Mouse (Mus musculus): ENCODE results near the gene Nr1h2. TPM values are rescaled to one million over a fixed set of nuclear protein-coding genes. Genes with fewer than 3 reads are reported as not detected.

The Nr1h2 gene
- polyA plus RNA-seq, 1 experiment from 2014 or later: 60.8 TPM

DNA sequence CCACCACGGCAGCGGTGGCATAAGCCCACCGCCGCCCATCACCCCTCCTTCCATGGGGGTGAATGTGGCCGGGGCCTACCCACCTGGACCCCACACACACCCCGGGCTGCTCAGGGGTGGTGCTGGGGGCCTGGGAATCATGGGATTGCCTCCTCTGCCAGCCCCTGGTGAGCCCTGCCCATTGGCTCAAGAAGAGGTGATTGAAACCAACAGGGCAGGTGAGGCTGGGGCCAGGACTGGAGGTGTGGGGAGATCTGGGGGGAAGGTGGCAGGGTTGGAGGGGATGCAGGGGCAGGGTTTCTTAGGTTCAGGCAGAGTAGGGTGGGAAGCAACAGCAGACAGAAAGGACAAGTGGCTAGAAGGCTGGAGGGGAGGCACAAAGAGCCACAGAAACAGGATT, 42.3 kb upstream of the Nr1h2 start:
- Histone ChIP-seq H3K36me3 (ENCODE audit: control insufficient read depth, insufficient read depth, low read length) (no peaks in the 10 kb centered on the region), H3K9ac (ENCODE audit: low read depth, low read length) (no peak overlapping the region), H3K9me3 (ENCODE audit: control insufficient read depth, low read length) (no peaks in the 10 kb centered on the region), H3K4me1 (ENCODE audit: control insufficient read depth, insufficient read depth, low read length) (peaks cover 16% of the 10 kb centered on the region), H3K27me3 (replicated peaks; ENCODE audit: control insufficient read depth, insufficient read depth, low read length) (peaks cover 28% of the 10 kb centered on the region), H3K4me3 (ENCODE audit: low read depth, low read length) (no peak overlapping the region), H3K4me2 (ENCODE audit: low read depth, low read length) (no peak overlapping the region), H3K27ac (replicated peaks; ENCODE audit: low read depth, low read length) (no peak overlapping the region)
- 95% methylated on average over 6 of the region's 6 CpGs for WGBS
- ATAC-seq (ENCODE audit: low read depth) (no peak), DNase-seq (ENCODE audit: low spot score) (no peak)

DNA sequence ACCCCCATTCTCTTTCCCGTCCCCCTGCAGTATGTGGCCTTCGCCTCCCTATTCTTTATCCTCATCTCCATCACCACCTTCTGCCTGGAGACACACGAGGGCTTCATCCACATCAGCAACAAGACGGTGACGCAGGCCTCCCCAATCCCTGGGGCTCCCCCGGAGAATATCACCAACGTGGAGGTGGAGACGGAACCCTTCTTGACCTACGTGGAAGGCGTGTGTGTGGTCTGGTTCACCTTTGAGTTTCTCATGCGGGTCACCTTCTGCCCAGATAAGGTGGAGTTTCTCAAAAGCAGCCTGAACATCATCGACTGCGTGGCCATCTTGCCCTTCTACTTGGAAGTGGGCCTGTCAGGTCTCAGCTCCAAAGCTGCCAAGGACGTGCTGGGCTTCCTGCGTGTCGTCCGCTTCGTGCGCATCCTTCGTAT, 41.4 kb upstream of the Nr1h2 start:
- H3K27ac ChIP-seq (replicated peaks; ENCODE audit: low read depth, low read length): no peak overlapping the region
- H3K36me3 ChIP-seq (ENCODE audit: control insufficient read depth, insufficient read depth, low read length): no peaks in the 10 kb centered on the region
- H3K9me3 ChIP-seq (ENCODE audit: control insufficient read depth, low read length): no peaks in the 10 kb centered on the region
- no peak overlapping the region for H3K4me3 ChIP-seq (ENCODE audit: low read depth, low read length)
- H3K9ac ChIP-seq (ENCODE audit: low read depth, low read length): no peak overlapping the region
- peaks cover 16% of the 10 kb centered on the region for H3K4me1 ChIP-seq (ENCODE audit: control insufficient read depth, insufficient read depth, low read length)
- ATAC-seq (ENCODE audit: low read depth): no peak
- peaks cover 31% of the 10 kb centered on the region for H3K27me3 ChIP-seq (replicated peaks; ENCODE audit: control insufficient read depth, insufficient read depth, low read length)
- WGBS: 92% methylated on average over 20 of the region's 20 CpGs
- no peak overlapping the region for H3K4me2 ChIP-seq (ENCODE audit: low read depth, low read length)
- DNase-seq (ENCODE audit: low spot score): no peak

DNA sequence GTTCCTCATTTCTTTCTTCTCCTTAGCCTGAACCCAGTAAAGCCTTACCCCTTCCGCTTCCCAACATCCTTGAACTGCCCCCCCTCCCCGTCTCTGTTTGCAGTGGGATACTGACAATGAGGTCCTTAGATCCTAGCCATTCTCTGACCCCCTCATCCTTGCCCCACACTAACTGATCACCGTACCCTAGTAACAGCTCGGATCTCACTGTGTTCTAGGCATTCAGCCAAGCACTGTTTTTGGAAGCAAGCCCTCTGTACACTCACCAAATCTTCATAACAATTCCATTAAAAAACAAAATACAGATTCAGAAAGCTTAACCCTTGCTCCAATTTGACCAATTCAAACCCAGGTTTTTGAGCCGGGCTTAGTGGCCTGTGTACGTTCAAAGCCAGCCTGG, 40.5 kb upstream of the Nr1h2 start:
- DNase-seq (ENCODE audit: low spot score): no peak
- WGBS: 51% methylated on average over 6 of the region's 6 CpGs

DNA sequence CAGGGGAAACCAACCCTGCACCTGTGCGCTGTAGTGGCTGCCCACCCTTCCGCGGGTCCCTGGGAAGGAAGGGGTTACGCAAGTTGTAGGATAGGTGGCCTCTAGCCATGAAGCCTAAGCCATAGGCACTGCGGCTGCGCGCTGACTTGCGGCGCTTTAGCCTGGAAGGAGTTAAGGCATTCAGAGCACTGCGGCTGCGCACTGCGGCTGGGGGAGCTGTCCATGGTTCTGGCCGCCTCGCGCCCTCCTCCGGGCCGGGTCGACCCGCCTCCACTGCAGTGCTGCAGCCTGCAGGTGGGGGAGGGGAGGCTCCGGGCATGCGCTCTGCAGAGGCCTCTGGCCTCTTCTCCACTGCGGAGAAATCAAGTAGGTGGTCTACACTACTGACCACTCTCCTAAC, 40.0 kb upstream of the Nr1h2 start:
- Histone ChIP-seq H3K27me3 (replicated peaks; ENCODE audit: control insufficient read depth, insufficient read depth, low read length) (peaks cover 41% of the 10 kb centered on the region), H3K36me3 (ENCODE audit: control insufficient read depth, insufficient read depth, low read length) (no peaks in the 10 kb centered on the region), H3K4me2 (ENCODE audit: low read depth, low read length) (peak overlapping the region; percentile 34), H3K9ac (ENCODE audit: low read depth, low read length) (no peak overlapping the region), H3K27ac (replicated peaks; ENCODE audit: low read depth, low read length) (no peak overlapping the region), H3K4me1 (ENCODE audit: control insufficient read depth, insufficient read depth, low read length) (peaks cover 21% of the 10 kb centered on the region), H3K4me3 (ENCODE audit: low read depth, low read length) (0 out of 2 replicates have a peak overlapping the region, but pooled peaks have one; percentile 10), H3K9me3 (ENCODE audit: control insufficient read depth, low read length) (no peaks in the 10 kb centered on the region)
- DNase-seq (ENCODE audit: low spot score) (peak; percentile 78), ATAC-seq (ENCODE audit: low read depth) (peak; percentile 20)
- WGBS: 0% methylated on average over 15 of the region's 22 CpGs

More for the DNA sequence above, 40.5 kb upstream of the Nr1h2 start:
- ATAC-seq (ENCODE audit: low read depth): no peak
- H3K9me3 ChIP-seq (ENCODE audit: control insufficient read depth, low read length): no peaks in the 10 kb centered on the region
- no peak overlapping the region for H3K9ac ChIP-seq (ENCODE audit: low read depth, low read length)
- H3K27ac ChIP-seq (replicated peaks; ENCODE audit: low read depth, low read length): no peak overlapping the region
- H3K4me3 ChIP-seq (ENCODE audit: low read depth, low read length): no peak overlapping the region
- H3K36me3 ChIP-seq (ENCODE audit: control insufficient read depth, insufficient read depth, low read length): no peaks in the 10 kb centered on the region
- H3K4me2 ChIP-seq (ENCODE audit: low read depth, low read length): peak overlapping the region; percentile 34
- peaks cover 21% of the 10 kb centered on the region for H3K4me1 ChIP-seq (ENCODE audit: control insufficient read depth, insufficient read depth, low read length)
- peaks cover 38% of the 10 kb centered on the region for H3K27me3 ChIP-seq (replicated peaks; ENCODE audit: control insufficient read depth, insufficient read depth, low read length)

DNA sequence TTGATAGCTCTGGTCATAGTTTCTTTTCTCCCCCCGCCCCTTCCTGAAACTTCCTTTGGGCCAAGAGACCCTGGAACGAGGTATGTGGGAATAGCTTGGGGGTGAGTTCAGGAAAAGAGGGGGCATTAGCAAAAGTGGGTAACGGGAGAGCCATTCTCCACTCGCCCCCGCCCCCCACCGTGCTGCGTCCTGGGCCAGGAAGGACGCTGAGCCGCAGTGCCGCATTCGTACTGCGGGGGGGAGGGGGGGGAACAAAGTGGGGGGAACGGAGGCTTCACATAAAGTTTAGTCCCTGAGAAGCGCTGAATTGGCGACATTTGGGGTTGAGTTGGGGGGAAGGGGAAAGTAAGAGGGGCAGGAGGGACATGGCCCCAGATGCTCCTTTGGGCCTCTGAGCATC, 39.3 kb upstream of the Nr1h2 start:
- Histone ChIP-seq H3K27me3 (replicated peaks; ENCODE audit: control insufficient read depth, insufficient read depth, low read length) (peaks cover 46% of the 10 kb centered on the region), H3K36me3 (ENCODE audit: control insufficient read depth, insufficient read depth, low read length) (no peaks in the 10 kb centered on the region), H3K9me3 (ENCODE audit: control insufficient read depth, low read length) (no peaks in the 10 kb centered on the region), H3K4me1 (ENCODE audit: control insufficient read depth, insufficient read depth, low read length) (peaks cover 27% of the 10 kb centered on the region), H3K27ac (replicated peaks; ENCODE audit: low read depth, low read length) (no peak overlapping the region), H3K4me2 (ENCODE audit: low read depth, low read length) (no peak overlapping the region), H3K9ac (ENCODE audit: low read depth, low read length) (no peak overlapping the region), H3K4me3 (ENCODE audit: low read depth, low read length) (no peak overlapping the region)
- ATAC-seq (ENCODE audit: low read depth) (no peak), DNase-seq (ENCODE audit: low spot score) (no peak)
- 2% methylated on average over 14 of the region's 15 CpGs for WGBS

DNA sequence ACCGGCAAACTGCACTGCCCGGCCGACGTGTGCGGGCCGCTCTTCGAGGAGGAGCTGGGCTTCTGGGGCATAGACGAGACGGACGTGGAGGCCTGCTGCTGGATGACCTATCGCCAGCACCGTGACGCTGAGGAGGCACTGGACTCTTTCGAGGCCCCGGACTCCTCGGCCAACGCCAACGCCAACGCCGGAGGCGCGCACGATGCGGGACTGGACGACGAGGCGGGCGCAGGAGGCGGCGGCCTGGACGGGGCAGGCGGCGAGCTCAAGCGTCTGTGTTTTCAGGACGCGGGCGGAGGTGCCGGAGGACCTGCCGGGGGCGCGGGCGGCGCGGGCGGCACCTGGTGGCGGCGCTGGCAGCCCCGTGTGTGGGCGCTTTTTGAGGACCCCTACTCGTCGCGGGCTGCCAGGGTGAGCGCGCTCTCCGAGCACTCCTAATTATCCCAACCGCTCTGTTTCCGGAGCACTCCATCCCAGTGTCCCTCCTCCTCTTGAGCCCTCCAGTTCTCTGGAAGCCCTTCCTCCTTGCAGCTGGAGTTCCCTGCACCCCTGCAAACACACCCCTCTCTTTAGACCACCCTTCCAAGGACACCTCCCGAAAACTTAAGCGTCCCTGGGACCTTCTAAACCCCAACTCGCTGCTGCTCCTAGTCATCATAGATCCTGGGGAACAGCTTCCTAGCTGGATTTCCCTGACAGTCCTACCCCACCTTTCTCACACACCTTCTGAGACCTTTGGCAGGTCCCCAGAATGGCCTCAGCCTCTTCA, 37.8 kb upstream of the Nr1h2 start:
- no peak overlapping the region for H3K27ac ChIP-seq (replicated peaks; ENCODE audit: low read depth, low read length)
- no peak for DNase-seq (ENCODE audit: low spot score)
- no peaks in the 10 kb centered on the region for H3K36me3 ChIP-seq (ENCODE audit: control insufficient read depth, insufficient read depth, low read length)
- H3K9ac ChIP-seq (ENCODE audit: low read depth, low read length): peak overlapping the region; percentile 61
- H3K4me1 ChIP-seq (ENCODE audit: control insufficient read depth, insufficient read depth, low read length): peaks cover 27% of the 10 kb centered on the region
- ATAC-seq (ENCODE audit: low read depth): no peak
- H3K9me3 ChIP-seq (ENCODE audit: control insufficient read depth, low read length): no peaks in the 10 kb centered on the region
- H3K27me3 ChIP-seq (replicated peaks; ENCODE audit: control insufficient read depth, insufficient read depth, low read length): peaks cover 61% of the 10 kb centered on the region
- 1% methylated on average over 21 of the region's 60 CpGs for WGBS
- peak overlapping the region; percentile 62 for H3K4me3 ChIP-seq (ENCODE audit: low read depth, low read length)
- peak overlapping the region; percentile 98 for H3K4me2 ChIP-seq (ENCODE audit: low read depth, low read length)

DNA sequence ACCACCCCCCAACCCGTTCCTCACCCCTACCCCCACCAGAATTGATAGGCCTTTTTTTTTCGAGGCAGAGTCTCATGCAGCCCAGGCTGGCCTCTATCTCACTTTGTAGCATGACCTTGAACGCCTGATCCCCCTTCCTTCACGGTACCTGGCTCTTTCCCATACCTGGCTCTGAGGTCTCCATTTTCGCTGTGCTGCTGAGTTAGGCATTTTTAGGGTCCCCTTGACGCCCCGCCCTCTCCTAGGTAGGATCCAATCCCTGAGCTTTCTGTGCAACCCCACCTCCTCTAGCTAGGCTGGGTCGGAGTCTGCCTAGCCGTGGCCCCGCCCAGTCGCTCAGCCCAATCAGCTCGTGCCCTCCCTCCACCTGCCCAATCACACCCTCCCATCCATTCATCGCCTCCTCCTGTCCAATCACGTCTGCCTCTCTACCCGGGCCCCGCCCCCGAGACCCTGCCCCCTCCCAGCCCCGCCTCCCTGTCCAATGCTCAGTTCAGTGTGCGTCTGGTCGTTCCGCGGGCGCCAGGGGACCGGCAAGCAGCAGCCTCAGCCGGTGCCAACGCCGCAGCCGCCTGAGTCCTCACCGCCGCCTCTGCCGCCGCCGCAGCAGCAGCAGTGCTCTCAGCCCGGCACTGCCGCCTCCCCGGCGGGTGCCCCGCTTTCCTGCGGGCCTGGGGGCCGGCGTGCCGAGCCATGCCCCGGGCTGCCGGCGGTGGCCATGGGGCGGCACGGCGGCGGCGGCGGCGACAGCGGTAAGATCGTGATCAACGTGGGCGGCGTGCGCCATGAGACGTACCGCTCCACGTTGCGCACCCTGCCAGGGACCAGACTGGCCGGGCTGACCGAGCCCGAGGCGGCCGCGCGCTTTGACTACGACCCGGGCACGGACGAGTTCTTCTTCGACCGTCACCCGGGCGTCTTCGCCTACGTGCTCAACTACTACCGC, 36.9 kb upstream of the Nr1h2 start, which contains the start of gene Kcnc3:
Kcnc3 (plus strand) TSS at position 263 of the 946 bp plus-strand sequence.
- H3K4me2 ChIP-seq (ENCODE audit: low read depth, low read length): peak within 1 kb of the TSS; percentile 98
- ATAC-seq (ENCODE audit: low read depth): peak; percentile 95
- H3K36me3 ChIP-seq (ENCODE audit: control insufficient read depth, insufficient read depth, low read length): no peaks in the 10 kb centered on the region
- WGBS: under 1% methylated on average over 55 of the region's 80 CpGs
- peaks cover 27% of the 10 kb centered on the region for H3K4me1 ChIP-seq (ENCODE audit: control insufficient read depth, insufficient read depth, low read length)
- H3K27me3 ChIP-seq (replicated peaks; ENCODE audit: control insufficient read depth, insufficient read depth, low read length): peaks cover 69% of the 10 kb centered on the region
- H3K9ac ChIP-seq (ENCODE audit: low read depth, low read length): peak within 1 kb of the TSS; percentile 61
- H3K9me3 ChIP-seq (ENCODE audit: control insufficient read depth, low read length): no peaks in the 10 kb centered on the region
- H3K27ac ChIP-seq (replicated peaks; ENCODE audit: low read depth, low read length): no peak within 1 kb of the TSS
- H3K4me3 ChIP-seq (ENCODE audit: low read depth, low read length): peak within 1 kb of the TSS; percentile 62
- peak; percentile 97 for DNase-seq (ENCODE audit: low spot score)

DNA sequence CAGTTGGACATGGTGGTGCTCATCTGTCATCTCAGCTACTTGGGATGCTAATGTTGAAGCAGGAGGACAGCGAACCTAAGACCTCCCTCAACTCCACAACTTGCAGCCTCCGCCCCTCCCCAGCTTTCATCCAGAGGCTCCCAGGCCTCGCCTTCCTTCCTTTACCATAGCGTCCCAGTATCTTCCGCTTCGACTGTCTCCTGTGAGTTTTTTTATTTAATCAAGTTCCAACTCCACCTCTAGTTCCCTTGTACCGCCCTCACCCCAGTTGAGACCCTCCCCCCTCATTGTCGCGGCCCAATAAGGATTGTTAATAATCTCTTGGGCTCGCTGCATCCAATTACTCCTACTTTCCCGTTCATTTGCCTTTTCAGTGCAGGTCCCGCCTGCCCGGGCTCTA, 36.2 kb upstream of the Nr1h2 start:
- Histone ChIP-seq H3K27ac (replicated peaks; ENCODE audit: low read depth, low read length) (no peak overlapping the region), H3K4me1 (ENCODE audit: control insufficient read depth, insufficient read depth, low read length) (peaks cover 27% of the 10 kb centered on the region)
- WGBS: 4% methylated on average over 13 of the region's 13 CpGs

More for the DNA sequence above, 36.2 kb upstream of the Nr1h2 start:
- Histone ChIP-seq H3K9me3 (ENCODE audit: control insufficient read depth, low read length) (no peaks in the 10 kb centered on the region), H3K4me3 (ENCODE audit: low read depth, low read length) (peak overlapping the region; percentile 62), H3K36me3 (ENCODE audit: control insufficient read depth, insufficient read depth, low read length) (no peaks in the 10 kb centered on the region), H3K4me2 (ENCODE audit: low read depth, low read length) (peak overlapping the region; percentile 98), H3K9ac (ENCODE audit: low read depth, low read length) (no peak overlapping the region; the same call in 1 of the 2 replicates), H3K27me3 (replicated peaks; ENCODE audit: control insufficient read depth, insufficient read depth, low read length) (peaks cover 70% of the 10 kb centered on the region)
- DNase-seq (ENCODE audit: low spot score) (no peak), ATAC-seq (ENCODE audit: low read depth) (no peak)

Data from embryonic facial prominence, embryonic 14.5 days (tissue).